Mouse (Mus musculus) spleen, postnatal 0 days (tissue): ENCODE results near the gene Mthfd2. TPM values are rescaled to one million over a fixed set of nuclear protein-coding genes. Genes with fewer than 3 reads are reported as not detected.

Source experiments
- polyA plus RNA-seq: library from polyadenylated mRNA; unstranded; fragments of >200 nt; fragmentation: Nextera tagmentation; extraction: Ambion mirVana; gene quantifications from 2 replicates; pipeline ENCODE4 v1.2.1, GENCODE M21; 2015

Gene Mthfd2
- 31.5 and 41.3 TPM in 2 replicates for polyA plus RNA-seq

DNA sequence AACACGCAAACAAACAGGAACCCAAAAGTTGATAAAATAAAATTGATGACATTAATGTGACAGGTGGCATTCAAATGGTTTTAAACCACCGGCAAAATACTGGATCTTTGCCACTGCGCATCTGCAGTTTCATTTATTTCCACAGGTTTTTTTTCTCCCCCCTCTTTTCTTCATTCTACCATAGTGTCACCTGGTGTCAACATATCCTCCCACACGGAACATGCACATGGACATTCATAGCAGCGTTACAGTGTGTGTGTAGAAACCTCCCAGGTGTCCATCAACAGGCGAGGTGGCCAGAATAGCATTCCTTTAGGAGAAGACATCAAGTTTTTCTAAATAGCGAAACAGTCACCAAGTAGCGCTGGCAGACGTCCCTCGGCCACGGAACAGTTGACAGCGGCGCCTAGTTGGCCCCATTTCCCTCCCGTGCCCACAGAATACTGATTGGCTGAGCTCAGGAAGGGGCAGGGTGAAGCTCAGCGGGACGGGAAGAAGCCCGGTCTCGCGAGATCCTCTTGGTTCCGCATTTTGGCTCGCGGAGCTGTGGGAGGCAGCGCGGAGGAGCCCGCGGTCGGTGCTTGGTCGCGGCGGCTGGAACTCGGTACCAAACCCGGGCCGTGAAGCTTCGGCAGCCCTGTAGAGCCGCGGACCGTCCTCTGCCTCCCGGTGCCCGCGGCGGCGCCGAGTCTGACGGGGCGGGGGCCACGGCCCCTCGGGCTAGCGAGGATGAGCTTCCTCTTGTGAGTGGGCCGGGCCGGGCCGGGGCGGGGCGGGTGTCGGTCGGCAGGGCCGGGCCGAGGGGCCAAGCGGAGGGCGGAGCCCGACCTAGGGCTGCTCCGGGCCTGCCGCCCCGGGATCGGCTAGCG lies at the start of gene Mthfd2, which contains the start of gene Mob1a:
Mthfd2 (minus strand) TSS at position 384 of the 869 bp plus-strand sequence.
Mob1a (plus strand) TSS at position 492 of the 869 bp plus-strand sequence.

GRCm38 (mm10) chr6:83348873-83349272 lies 23.2 kb upstream of the Mthfd2 start, which contains the start of gene Bola3:
Gene Bola3, plus strand, starts transcription at chr6:83349147.

Other genes starting within 250 kb of the Mthfd2 start
- gene Pcgf1, start 248.0 kb downstream of the Mthfd2 start, polyA plus RNA-seq = 23.5 and 25.1 TPM in 2 replicates
- 0.51 and 1.0 TPM in 2 replicates for gene Lbx2, start 239.5 kb downstream of the Mthfd2 start, polyA plus RNA-seq
- 1.6 and 2.2 TPM in 2 replicates for gene Ccdc142, start 224.3 kb downstream of the Mthfd2 start, polyA plus RNA-seq
- gene Gm42688, start 224.3 kb downstream of the Mthfd2 start, polyA plus RNA-seq = 1.4 and 2.5 TPM in 2 replicates
- gene Mrpl53, start 216.9 kb downstream of the Mthfd2 start, polyA plus RNA-seq = 78.0 and 87.2 TPM in 2 replicates
- 32.6 and 33.7 TPM in 2 replicates for gene Mogs, start 210.4 kb downstream of the Mthfd2 start, polyA plus RNA-seq
- gene Wbp1, start 204.3 kb downstream of the Mthfd2 start, polyA plus RNA-seq = 36.8 and 44.2 TPM in 2 replicates
- gene Ino80b, start 200.5 kb downstream of the Mthfd2 start, polyA plus RNA-seq = 8.7 and 10.1 TPM in 2 replicates
- 3.6 and 3.9 TPM in 2 replicates for gene Rtkn, start 190.4 kb downstream of the Mthfd2 start, polyA plus RNA-seq
- gene Wdr54, start 169.5 kb downstream of the Mthfd2 start, polyA plus RNA-seq = 0.40 and 0.43 TPM in 2 replicates
- 0.10 and 0.11 TPM in 2 replicates for gene 1700003E16Rik, start 169.5 kb downstream of the Mthfd2 start, polyA plus RNA-seq
- gene Dctn1, start 160.0 kb downstream of the Mthfd2 start, polyA plus RNA-seq = 25.0 and 30.5 TPM in 2 replicates
- gene Slc4a5, start 106.1 kb downstream of the Mthfd2 start, polyA plus RNA-seq = 0.07 and 0.11 TPM in 2 replicates
- gene Mob1a, start 108 bp upstream of the Mthfd2 start, polyA plus RNA-seq = 38.3 and 41.6 TPM in 2 replicates
- gene Bola3, start 23.2 kb upstream of the Mthfd2 start, polyA plus RNA-seq = 298 and 364 TPM in 2 replicates
- 16.4 and 21.0 TPM in 2 replicates for gene Tet3, start 133.2 kb upstream of the Mthfd2 start, polyA plus RNA-seq
- 38.2 and 46.1 TPM in 2 replicates for gene Dguok, start 181.1 kb upstream of the Mthfd2 start, polyA plus RNA-seq
- gene Actg2, start 210.4 kb upstream of the Mthfd2 start, polyA plus RNA-seq = 13.0 and 19.5 TPM in 2 replicates
- 12.8 and 14.4 TPM in 2 replicates for gene Stambp, start 246.8 kb upstream of the Mthfd2 start, polyA plus RNA-seq